Mouse (Mus musculus) cerebellum, adult 8-10 months (tissue): Measurements from ENCODE around the gene Dbp.

Source experiments
- DNase-seq: peaks from one replicate; pipeline ENCODE4 v3.0.0; 2022

The Dbp gene

GRCm38 (mm10) chr7:45695098-45695497 is 9.8 kb upstream of the Dbp start:
- DNase-seq, result no peak

- peak; percentile 32 for DNase-seq
These were observed 7.0 kb upstream of the Dbp start for GRCm38 (mm10) chr7:45697894-45698293.

GRCm38 (mm10) chr7:45699523-45700141 is 5.3 kb upstream of the Dbp start, which contains the start of gene Car11:
Gene Car11, plus strand, starts transcription at chr7:45699843.
- DNase-seq, result peak; percentile 54

GRCm38 (mm10) chr7:45700301-45701015 is 4.4 kb upstream of the Dbp start:
- DNase-seq, result peak; percentile 81

- no peak for DNase-seq
These were observed 3.8 kb upstream of the Dbp start for GRCm38 (mm10) chr7:45701072-45701471.

GRCm38 (mm10) chr7:45701607-45702006 is 3.3 kb upstream of the Dbp start:
- peak; percentile 46 for DNase-seq

GRCm38 (mm10) chr7:45702316-45702715 is 2.6 kb upstream of the Dbp start:
- DNase-seq, result peak; percentile 43

GRCm38 (mm10) chr7:45702809-45703520 is 1.9 kb upstream of the Dbp start:
- DNase-seq, result peak; percentile 44

GRCm38 (mm10) chr7:45703521-45704033 is 1.3 kb upstream of the Dbp start:
- no peak for DNase-seq

GRCm38 (mm10) chr7:45704046-45704559 is 785 bp upstream of the Dbp start:
- DNase-seq, result peak; percentile 85

- no peak for DNase-seq
These were observed 566 bp downstream of the Dbp start for GRCm38 (mm10) chr7:45705443-45705864.

- DNase-seq, result peak; percentile 80
These were observed 989 bp downstream of the Dbp start for GRCm38 (mm10) chr7:45705873-45706281.

- peak; percentile 85 for DNase-seq
These were observed 1.9 kb downstream of the Dbp start for GRCm38 (mm10) chr7:45706721-45707241.

- peak; percentile 95 for DNase-seq
These were observed 2.6 kb downstream of the Dbp start for GRCm38 (mm10) chr7:45707375-45707967.

- peak; percentile 49 for DNase-seq
These were observed 3.4 kb downstream of the Dbp start for GRCm38 (mm10) chr7:45708221-45708761.

GRCm38 (mm10) chr7:45709036-45709435 is 4.1 kb downstream of the Dbp start:
- peak; percentile 35 for DNase-seq

GRCm38 (mm10) chr7:45709677-45710355 is 4.9 kb downstream of the Dbp start:
- peak; percentile 39 for DNase-seq

GRCm38 (mm10) chr7:45710477-45711191 is 5.7 kb downstream of the Dbp start:
- peak; percentile 36 for DNase-seq

GRCm38 (mm10) chr7:45711316-45712021 is 6.6 kb downstream of the Dbp start:
- peak; percentile 46 for DNase-seq
